In genomic region chr16:38058836-38059235, GRCm38 (mm10) we compare ENCODE assay signal across 13 mouse cellular contexts.
"Had no signal": no experiment of that assay in that cellular context is flagged by ENCODE, and none has a peak within 500 bp of the region (broad histone marks: within the 10 kb centered on the region; RNA-seq: fewer than 3 reads in every experiment).

No protein-coding gene starts in this region.

- H3K9ac ChIP-seq: lung, embryonic 14.5 days; midbrain, embryonic 12.5 days; neural tube, embryonic 12.5 days had no signal

- H3K27ac ChIP-seq: midbrain, embryonic 10.5 days; midbrain, embryonic 12.5 days; neural tube, embryonic 12.5 days had no signal

- H3K9me3 ChIP-seq: midbrain, embryonic 10.5 days; midbrain, embryonic 12.5 days; neural tube, embryonic 12.5 days had no signal

- H3K36me3 ChIP-seq: midbrain, embryonic 10.5 days; midbrain, embryonic 12.5 days; neural tube, embryonic 12.5 days had no signal

- H3K4me2 ChIP-seq: lung, embryonic 14.5 days; midbrain, embryonic 12.5 days; neural tube, embryonic 12.5 days had no signal

- DNase-seq: lung, adult 18-20 months; lung, embryonic 14.5 days; lung, postnatal 10 days; lung, postnatal 4 days; midbrain, embryonic 14.5 days; right cerebral cortex, postnatal 14 days; spleen, adult 18-20 months; thymus, adult 18-20 months; thymus, postnatal 14 days; thymus, postnatal 36 days had no signal

- H3K4me1 ChIP-seq: midbrain, embryonic 10.5 days; midbrain, embryonic 12.5 days; neural tube, embryonic 12.5 days had no signal

- H3K27me3 ChIP-seq: midbrain, embryonic 12.5 days; neural tube, embryonic 12.5 days had no signal

- H3K4me3 ChIP-seq: midbrain, embryonic 10.5 days; midbrain, embryonic 12.5 days; neural tube, embryonic 12.5 days had no signal
